Mouse (Mus musculus): ENCODE results near the gene Rbbp8nl. TPM values are rescaled to one million over a fixed set of nuclear protein-coding genes. Genes with fewer than 3 reads are reported as not detected.
A peak's percentile ranks its signal among the peaks of the same experiment; 100 is the strongest.

The Rbbp8nl gene
- total RNA-seq, 2 experiments from 2014 or later, result not detected

DNA sequence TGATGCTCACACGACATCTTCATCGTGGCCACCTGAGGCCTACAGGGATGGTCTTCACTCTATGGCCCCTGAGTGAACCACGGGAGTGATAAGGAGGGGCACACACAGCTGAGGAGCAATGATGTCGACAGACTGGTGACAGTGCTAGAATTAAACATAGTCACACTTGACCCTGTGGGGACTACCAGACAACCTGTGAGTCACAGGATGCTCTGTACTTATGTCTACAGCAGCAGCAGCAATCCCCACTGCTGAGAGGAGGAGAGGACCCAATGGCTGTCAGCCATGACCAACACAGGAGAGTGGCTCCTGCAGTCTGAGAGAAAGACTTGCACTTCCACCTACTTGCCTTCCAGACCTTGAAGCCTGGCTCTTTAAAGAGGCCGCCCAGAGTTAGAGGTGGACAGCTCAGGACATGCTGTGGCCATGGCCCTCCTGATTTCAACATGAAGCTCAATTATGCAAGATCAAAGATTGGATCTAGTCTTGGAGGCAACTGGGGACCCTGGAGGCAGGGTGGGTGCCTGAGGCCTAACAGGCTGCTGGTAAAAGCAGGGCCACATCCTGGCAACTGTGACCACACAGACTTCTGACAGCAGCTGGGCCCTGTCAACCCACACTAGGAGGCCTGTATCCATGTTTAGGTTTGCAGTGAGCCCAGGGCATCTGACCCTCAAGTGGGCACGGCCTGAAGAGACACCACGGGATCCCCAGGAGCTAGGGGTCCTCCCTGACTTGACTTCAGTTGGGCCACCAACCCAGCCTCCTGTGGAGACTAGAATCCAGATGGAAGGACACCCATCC lies 56.4 kb downstream of the Rbbp8nl start:
- no peak for DNase-seq (ENCODE audit: low spot score in 2 of 2)

DNA sequence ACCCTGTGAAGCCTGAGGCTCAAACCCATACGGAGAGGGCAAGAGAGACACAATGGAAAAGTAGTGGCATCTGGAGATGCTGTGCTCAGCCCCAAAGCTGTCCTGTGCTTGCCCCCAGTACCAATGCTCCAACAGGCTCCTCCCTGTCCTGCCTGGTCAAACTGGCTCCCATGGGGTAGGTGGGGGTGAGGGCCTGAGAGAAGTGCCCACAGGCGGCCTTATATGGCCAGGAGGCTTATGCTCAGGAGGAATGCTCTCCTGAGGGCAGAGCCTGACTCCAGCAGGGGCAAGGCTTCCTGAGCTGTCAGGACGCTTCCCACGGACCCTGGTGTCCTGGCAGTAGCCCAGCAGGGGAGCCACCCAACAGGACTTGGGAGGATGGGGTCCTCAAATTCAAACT lies 59.2 kb downstream of the Rbbp8nl start:
- DNase-seq (ENCODE audit: low spot score in 2 of 2), result no peak

DNA sequence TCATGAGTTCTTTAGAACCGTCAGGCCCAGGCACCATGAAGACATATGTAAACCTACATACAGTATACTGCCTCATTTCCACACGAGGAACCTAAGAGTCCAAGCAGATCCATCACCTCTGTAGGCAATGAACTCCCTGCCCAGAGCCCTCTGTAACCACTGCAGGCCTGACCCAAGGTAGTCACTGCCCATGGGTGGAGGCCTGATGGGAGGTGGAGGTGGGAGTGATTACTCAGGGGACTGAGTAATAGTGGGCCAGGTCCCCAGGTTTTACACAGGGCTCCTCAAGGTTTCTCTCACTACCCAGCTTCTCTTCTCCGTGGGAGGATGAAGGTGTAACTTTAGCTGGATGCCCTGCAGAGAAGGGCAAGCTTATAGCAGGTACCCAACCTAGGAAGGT lies 60.5 kb downstream of the Rbbp8nl start:
- no peak for DNase-seq (ENCODE audit: low spot score in 2 of 2)

DNA sequence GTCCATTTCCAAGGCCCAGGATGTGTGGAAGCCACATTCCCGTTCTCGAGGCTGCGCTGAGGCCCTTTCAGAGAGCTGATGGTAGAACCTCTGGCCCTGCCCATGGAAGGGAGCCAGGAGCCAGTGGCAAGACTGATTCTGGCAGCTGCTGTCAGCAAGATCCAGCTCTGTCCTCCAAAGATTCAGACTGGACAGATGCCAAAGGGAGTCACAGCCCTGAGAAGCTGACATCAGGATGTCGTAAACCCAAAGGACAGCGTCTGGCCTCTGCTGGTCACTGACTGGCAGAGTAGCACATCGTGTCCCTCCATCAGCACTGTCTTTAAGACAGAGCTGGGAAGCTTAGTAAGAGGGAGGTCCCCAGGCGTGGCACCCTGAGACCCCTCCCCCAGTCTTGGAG lies 61.1 kb downstream of the Rbbp8nl start:
- peak in 1 of 2 experiments; percentile 63 for DNase-seq (ENCODE audit: low spot score in 2 of 2)

DNA sequence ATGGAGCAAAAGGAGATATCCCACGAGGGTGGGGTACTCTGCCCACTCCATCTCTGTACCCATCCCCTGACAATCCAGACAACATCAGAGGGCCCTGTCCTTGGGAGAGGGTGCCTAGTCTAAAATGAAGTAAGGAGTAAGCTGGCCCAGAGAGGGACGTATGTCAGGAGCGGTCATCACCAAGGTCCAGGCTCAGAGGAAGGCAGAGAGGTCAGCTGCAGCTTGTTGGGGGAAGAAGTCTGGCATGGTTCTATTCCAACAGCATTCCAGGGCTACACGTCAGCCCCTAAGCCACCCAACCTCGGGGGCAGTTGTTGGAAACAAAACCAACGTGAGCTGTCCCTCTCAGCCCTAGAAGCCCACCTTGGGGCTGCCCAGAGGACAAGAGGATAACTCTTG lies 61.6 kb downstream of the Rbbp8nl start:
- DNase-seq (ENCODE audit: low spot score in 2 of 2), result no peak

Small RNAs within 50 kb of the gene (microRNA-seq; reads per million reads assigned to microRNA genes)
- gene Mir3091, result not detected

Other genes starting within 250 kb of the Rbbp8nl start
- 100 to 1,000 TPM; 245 to 248 TPM for gene Psma7, start 247.4 kb downstream of the Rbbp8nl start, total RNA-seq (2021)
- 1 to 10 TPM; 8.9 to 9.6 TPM for gene Ss18l1, start 247.4 kb downstream of the Rbbp8nl start, total RNA-seq (2021)
- 10 to 100 TPM; 16.4 to 17.7 TPM for gene Mtg2, start 219.3 kb downstream of the Rbbp8nl start, total RNA-seq (2021)
- gene Hrh3, start 185.4 kb downstream of the Rbbp8nl start, total RNA-seq (2021), result under 1 TPM; 0.28 to 0.48 TPM
- gene Osbpl2, start 170.6 kb downstream of the Rbbp8nl start, total RNA-seq (2021), result 10 to 100 TPM; 35.1 to 37.2 TPM
- 100 to 1,000 TPM; 128 to 136 TPM for gene Adrm1, start 118.4 kb downstream of the Rbbp8nl start, total RNA-seq (2021)
- 10 to 100 TPM; 47.5 to 66.5 TPM for gene Lama5, start 64.0 kb downstream of the Rbbp8nl start, total RNA-seq (2021)
- 1,000 to 10,000 TPM; 1,005 to 1,051 TPM for gene Rps21, start 32.5 kb downstream of the Rbbp8nl start, total RNA-seq (2021)
- gene Cables2, start 16.4 kb downstream of the Rbbp8nl start, total RNA-seq (2021), result 10 to 100 TPM; 19.8 to 21.2 TPM
- under 1 TPM; 0.45 to 0.65 TPM for gene Gata5, start 44.8 kb upstream of the Rbbp8nl start, total RNA-seq (2021)
- under 1 TPM; 0.59 TPM for gene Slco4a1, start 166.4 kb upstream of the Rbbp8nl start, total RNA-seq (2021)
- under 1 TPM; 0.25 to 0.73 TPM for gene Ntsr1, start 210.1 kb upstream of the Rbbp8nl start, total RNA-seq (2021)